Mouse (Mus musculus) limb, embryonic 11.5 days (tissue): Measurements from ENCODE around the gene Fgfr2. TPM values are rescaled to one million over a fixed set of nuclear protein-coding genes. Genes with fewer than 3 reads are reported as not detected.
A peak's percentile ranks its signal among the peaks of the same experiment; 100 is the strongest.

ENCODE experiments used
- ATAC-seq: fragments of 200-750 bp; cut with Nextera tagmentation; 2 replicates; pipeline ENCODE4 v1.8.0; 2017; ENCODE audit warnings: low read depth; ENCODE audit not compliant: insufficient number of reproducible peaks, low FRiP score, low TSS enrichment
- DNase-seq: peaks from one replicate; pipeline ENCODE4 v3.0.0-alpha.2; 2015; ENCODE audit warnings: low spot score
- H3K27ac ChIP-seq: fragments of 300-500 bp; sonication (generic); replicated peaks from 2 replicates; pipeline ENCODE4 v1.5.1; 2014; ENCODE audit warnings: low read depth, mild to moderate bottlenecking, low read length
- H3K27me3 ChIP-seq: fragments of 300-500 bp; sonication (generic); 2 replicates; pipeline ENCODE4 v1.6.1; 2014; ENCODE audit warnings: mild to moderate bottlenecking, low read length, mixed read lengths; ENCODE audit not compliant: control insufficient read depth, insufficient read depth
- H3K36me3 ChIP-seq: fragments of 300-500 bp; sonication (generic); 2 replicates; pipeline ENCODE4 v1.6.1; 2014; ENCODE audit warnings: mild to moderate bottlenecking, low read length, moderate library complexity, mixed read lengths; ENCODE audit not compliant: control insufficient read depth, insufficient read depth
- H3K4me1 ChIP-seq: fragments of 300-500 bp; sonication (generic); 2 replicates; pipeline ENCODE4 v1.6.1; 2014; ENCODE audit warnings: low read length, mixed read lengths; ENCODE audit not compliant: control insufficient read depth, insufficient read depth
- H3K4me2 ChIP-seq: fragments of 300-500 bp; sonication (generic); 2 replicates; pipeline ENCODE4 v1.6.1; 2014; ENCODE audit warnings: low read depth, mild to moderate bottlenecking, moderate library complexity; ENCODE audit not compliant: severe bottlenecking
- H3K4me3 ChIP-seq: fragments of 300-500 bp; sonication (generic); 2 replicates; pipeline ENCODE4 v1.5.1; 2014; ENCODE audit warnings: low read depth, low read length
- H3K9ac ChIP-seq: fragments of 300-500 bp; sonication (generic); 2 replicates; pipeline ENCODE4 v1.6.1; 2014; ENCODE audit warnings: mild to moderate bottlenecking, low read length
- H3K9me3 ChIP-seq: fragments of 300-500 bp; sonication (generic); 2 replicates; pipeline ENCODE4 v1.6.1; 2016; ENCODE audit warnings: low read length; ENCODE audit not compliant: control insufficient read depth
- WGBS: fragments of 180-500 bp; shearing (Covaris S2); extraction: QIAGEN DNeasy Blood & Tissue Kit; methylation state at CpG from one replicate; pipeline ENCODE4 v1.1.7; 2014; 5-methylcytosine and 5-hydroxymethylcytosine counted together
- polyA plus RNA-seq: library from polyadenylated mRNA; unstranded; fragments of >200 nt; fragmentation: Nextera tagmentation; extraction: Ambion mirVana; gene quantifications from 2 replicates; pipeline ENCODE4 v1.2.1, GENCODE M21; 2014

The Fgfr2 gene
- polyA plus RNA-seq, 1 experiment from 2014 or later = 60.1 TPM

DNA sequence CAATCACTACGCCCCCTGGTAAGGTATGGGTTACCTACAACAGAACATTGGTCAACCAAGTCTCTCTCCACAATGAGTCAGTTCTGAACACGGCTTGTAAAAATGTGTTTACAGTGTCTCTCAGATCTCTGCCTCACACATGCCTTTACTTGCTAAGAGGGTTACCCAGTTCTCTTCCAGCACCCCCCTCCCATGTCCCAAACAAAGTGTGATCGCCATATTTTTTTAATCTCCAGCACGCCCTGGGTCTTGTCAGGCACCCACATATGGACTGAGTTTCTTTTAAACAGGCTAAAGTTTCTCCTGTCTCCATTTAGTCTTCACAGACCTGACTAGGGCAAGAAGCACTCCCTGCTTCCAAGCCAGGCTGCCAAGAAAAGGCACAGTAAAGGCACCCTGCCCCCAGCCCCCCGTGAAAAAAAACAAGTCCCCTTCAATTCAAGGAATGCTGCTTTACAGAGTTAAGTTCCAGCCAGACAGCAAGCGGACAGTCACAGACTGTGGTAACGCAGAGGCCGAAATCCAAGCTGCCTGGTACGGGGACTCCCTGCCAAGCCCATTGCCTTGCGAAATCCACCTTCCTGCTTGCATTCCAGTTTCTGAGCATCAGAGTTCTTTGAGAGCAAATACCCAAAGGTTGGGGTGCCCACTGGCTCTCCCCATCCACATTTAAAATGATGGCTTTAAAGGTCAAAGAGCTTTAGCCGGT is 2834.3 kb downstream of the Fgfr2 start:
- H3K4me3 ChIP-seq = no peak overlapping the region
- WGBS = 46% methylated on average over 11 of the region's 11 CpGs
- H3K4me1 ChIP-seq = peaks cover 23% of the 10 kb centered on the region
- H3K9me3 ChIP-seq = no peaks in the 10 kb centered on the region
- peak; percentile 41 for DNase-seq
- no peak overlapping the region for H3K9ac ChIP-seq
- no peaks in the 10 kb centered on the region for H3K36me3 ChIP-seq
- no peaks in the 10 kb centered on the region for H3K27me3 ChIP-seq
- ATAC-seq = no peak; the same call in 1 of the 2 replicates
- H3K27ac ChIP-seq = peak overlapping the region; percentile 60
- no peak overlapping the region for H3K4me2 ChIP-seq

DNA sequence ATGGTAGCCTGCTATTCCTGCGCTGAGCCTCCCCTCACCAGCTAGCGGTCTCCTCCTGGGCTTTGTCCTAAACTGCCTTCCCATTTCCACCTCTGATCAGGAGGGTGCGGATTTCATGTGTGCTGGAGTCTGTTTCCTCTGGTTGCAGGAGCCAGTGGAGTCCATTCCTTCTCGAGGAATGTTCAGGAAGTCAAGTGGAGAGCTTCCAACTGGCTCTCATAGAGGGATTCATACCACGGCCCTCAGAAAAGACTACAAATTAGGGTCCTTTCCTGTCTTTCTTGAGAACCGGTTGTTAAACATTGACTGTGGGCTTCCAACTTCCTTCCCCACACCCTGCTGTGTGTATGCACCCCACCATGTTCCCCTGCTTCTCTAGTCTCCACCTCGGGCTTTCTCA is 2834.9 kb downstream of the Fgfr2 start:
- ATAC-seq = no peak
- peaks cover 23% of the 10 kb centered on the region for H3K4me1 ChIP-seq
- H3K9ac ChIP-seq = no peak overlapping the region
- 57% methylated on average over 7 of the region's 7 CpGs for WGBS
- no peaks in the 10 kb centered on the region for H3K36me3 ChIP-seq
- no peak for DNase-seq
- H3K9me3 ChIP-seq = no peaks in the 10 kb centered on the region
- H3K4me3 ChIP-seq = no peak overlapping the region
- peak overlapping the region; percentile 60 for H3K27ac ChIP-seq
- no peaks in the 10 kb centered on the region for H3K27me3 ChIP-seq
- no peak overlapping the region for H3K4me2 ChIP-seq

DNA sequence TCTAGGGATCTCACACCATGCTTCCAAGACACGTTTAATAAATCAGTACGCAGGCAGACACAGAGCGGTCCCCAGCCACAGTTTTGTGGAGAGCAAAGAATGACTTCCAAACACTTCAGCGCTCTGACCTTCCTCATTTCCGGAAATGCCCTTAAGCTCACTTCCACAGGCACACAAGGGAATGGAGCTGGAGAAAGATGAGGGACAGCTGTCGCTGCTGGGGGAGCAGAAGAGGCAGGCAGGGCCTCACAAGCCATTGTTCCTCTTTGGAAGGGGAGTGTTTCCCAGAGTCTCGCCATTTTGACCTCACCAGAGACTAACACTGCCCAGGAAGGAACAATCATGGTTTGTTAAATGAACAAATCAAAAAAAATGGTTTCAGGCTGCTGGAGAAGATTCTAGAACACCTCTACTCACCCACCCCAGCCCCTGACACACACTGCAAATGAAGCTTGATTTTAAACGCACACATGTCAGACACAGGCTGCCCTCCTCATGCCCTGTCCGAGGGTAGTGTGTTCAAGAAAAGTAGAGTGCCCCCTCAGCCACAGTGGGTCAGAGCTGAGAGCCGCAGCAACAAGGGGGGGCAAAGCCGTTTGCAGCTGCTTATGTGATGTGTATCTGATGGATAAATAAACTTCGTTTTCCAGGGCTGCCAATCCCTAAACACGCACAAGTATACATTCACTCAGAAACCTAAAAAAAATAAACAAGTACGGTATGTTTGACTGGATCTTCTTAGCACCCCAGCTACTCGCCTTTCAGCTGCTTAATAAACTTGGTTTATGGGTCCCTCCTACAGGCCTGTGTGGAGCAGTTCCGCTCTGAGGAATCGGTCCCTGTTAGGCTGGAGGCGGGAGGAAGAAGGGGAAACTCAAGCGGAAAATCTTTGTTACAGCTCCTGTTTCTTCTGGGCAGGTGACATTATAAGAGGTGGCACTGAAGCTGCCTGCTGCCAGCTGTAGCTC is 2844.1 kb downstream of the Fgfr2 start:
- ATAC-seq (no peak), DNase-seq (no peak)
- H3K4me3 ChIP-seq = no peak overlapping the region
- peaks cover 14% of the 10 kb centered on the region for H3K4me1 ChIP-seq
- no peaks in the 10 kb centered on the region for H3K36me3 ChIP-seq
- H3K27me3 ChIP-seq = no peaks in the 10 kb centered on the region
- H3K9ac ChIP-seq = no peak overlapping the region
- 51% methylated on average over 19 of the region's 19 CpGs for WGBS
- H3K4me2 ChIP-seq = no peak overlapping the region
- H3K9me3 ChIP-seq = no peaks in the 10 kb centered on the region
- H3K27ac ChIP-seq = no peak overlapping the region; the same call in none of the 2 replicates

DNA sequence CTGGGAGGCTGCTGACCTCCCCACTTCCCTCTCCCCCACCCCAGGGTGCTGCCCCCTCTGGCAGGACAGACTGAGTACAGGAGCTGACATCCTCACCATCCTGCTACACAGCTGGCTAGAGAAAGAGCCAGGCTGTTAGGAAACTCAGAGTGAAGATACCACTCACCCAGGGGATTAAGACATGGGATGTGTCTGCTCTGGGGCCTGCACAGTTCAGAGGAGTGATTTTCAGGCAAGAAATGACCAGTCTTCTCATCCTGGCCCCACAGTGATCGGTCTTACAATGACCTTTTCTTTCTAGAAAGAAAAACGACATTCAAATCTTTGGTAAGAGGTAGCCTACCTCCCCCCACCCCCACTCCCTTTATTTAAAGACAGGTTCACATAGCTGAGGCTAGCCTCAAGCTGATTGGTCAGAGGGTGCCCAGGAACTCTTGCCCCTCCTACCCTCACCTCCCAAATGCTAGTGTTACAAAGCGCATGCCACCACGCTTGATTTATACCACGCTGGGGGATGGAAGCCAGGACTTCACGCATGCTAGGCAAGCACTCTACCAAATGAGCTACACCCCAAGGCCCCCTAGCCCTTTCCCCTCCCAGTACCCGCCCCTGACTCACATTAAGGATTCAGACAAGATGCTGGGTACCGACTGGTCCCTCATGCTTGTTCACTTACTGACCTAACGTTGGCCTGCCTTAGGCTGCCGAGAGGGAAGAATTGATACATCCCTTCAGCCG is 2845.0 kb downstream of the Fgfr2 start:
- peak; percentile 59 for DNase-seq
- Histone ChIP-seq H3K4me2 (no peak overlapping the region), H3K27me3 (no peaks in the 10 kb centered on the region), H3K9ac (no peak overlapping the region), H3K27ac (no peak overlapping the region), H3K4me1 (peaks cover 14% of the 10 kb centered on the region), H3K4me3 (no peak overlapping the region), H3K9me3 (no peaks in the 10 kb centered on the region), H3K36me3 (no peaks in the 10 kb centered on the region)
- 43% methylated on average over 11 of the region's 11 CpGs for WGBS
- peak; percentile 40 for ATAC-seq

DNA sequence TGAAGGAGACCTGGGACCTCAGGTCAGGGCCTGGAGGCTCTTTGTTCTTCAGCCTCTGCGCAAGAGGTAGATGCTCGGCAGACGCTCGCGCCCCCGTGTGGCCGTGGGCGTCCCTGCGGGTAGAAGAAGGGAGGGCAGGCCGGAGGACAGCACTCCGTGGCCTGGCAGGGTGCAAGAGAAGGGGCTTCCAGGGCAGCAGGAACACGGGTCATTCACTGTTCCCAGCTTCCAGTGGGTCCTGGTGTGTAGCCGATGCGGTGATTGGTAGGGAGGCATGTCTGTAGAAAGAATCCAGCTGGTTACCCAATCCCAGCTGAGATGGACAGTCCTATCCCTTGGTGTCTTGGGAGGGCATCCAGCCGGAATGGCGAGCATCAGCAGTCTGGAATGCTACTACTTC is 2849.9 kb downstream of the Fgfr2 start:
- Histone ChIP-seq H3K4me3 (no peak overlapping the region), H3K27ac (no peak overlapping the region), H3K4me2 (no peak overlapping the region), H3K9me3 (no peaks in the 10 kb centered on the region), H3K27me3 (no peaks in the 10 kb centered on the region; the same call in 1 of the 2 replicates), H3K4me1 (peaks cover 5% of the 10 kb centered on the region; the same call in 1 of the 2 replicates), H3K9ac (no peak overlapping the region), H3K36me3 (no peaks in the 10 kb centered on the region)
- 15% methylated on average over 16 of the region's 16 CpGs for WGBS
- ATAC-seq (no peak), DNase-seq (peak; percentile 91)

DNA sequence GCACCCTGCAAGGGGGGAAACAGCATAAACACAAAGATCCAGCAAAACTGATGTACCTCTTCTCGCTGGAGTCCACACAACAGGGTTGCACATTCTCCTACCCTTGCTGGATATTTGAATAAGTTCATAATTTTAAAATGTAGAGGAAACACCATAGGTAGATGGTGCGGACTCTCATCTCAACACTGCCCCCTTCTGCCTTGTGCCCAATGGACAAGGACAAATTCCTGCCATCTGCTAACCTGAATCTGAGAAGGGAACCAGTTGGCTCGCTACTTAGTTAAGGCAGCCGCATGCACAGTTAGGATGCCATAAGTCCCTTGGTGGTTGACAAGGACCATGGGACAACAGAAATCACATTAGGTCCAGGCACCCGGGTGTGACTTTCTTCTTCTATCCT is 2852.3 kb downstream of the Fgfr2 start:
- H3K27ac ChIP-seq = no peak overlapping the region
- DNase-seq = no peak
- H3K27me3 ChIP-seq = no peaks in the 10 kb centered on the region; the same call in 1 of the 2 replicates
- H3K4me1 ChIP-seq = peaks cover 9% of the 10 kb centered on the region; the same call in 1 of the 2 replicates
- no peaks in the 10 kb centered on the region for H3K36me3 ChIP-seq
- no peak for ATAC-seq
- H3K4me2 ChIP-seq = no peak overlapping the region
- H3K4me3 ChIP-seq = no peak overlapping the region
- 90% methylated on average over 5 of the region's 5 CpGs for WGBS
- no peaks in the 10 kb centered on the region for H3K9me3 ChIP-seq
- H3K9ac ChIP-seq = no peak overlapping the region

DNA sequence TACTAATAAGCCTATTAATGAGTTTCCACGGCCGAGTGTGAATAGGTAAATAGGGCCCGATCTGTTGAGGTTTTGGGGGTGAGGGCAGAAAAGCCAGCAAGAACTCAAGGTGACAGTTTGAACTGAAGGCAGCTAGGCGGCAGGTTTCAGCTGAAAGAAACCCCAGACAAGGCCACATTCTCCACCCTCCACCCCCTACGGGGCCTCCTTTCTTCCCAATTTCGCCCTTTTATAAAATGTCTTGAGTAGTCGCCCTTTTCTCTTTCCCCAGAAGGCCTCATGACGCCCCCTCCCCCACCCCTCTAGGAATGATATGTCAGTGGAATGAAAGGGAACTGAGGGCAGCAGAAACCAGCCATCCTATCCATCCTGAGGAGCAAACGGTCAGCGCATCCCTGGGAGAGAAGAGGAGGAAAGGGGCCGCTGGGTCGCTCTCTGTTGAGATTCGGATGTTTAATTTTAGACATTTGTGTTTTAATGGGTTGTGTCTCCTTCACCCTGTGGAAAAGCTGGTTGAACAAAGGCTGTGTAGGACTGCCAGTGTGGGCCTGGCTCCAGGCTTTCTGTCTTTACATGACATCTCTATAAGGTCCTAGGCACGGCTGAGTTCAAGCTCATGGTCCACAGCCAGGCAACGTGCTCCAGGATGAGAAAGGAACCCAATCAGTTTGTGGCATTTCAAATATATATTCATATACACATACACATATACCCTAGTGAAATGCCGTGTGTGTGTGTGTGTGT is 2853.9 kb downstream of the Fgfr2 start:
- H3K9ac ChIP-seq = no peak overlapping the region
- H3K9me3 ChIP-seq = no peaks in the 10 kb centered on the region
- DNase-seq (no peak), ATAC-seq (no peak)
- H3K4me3 ChIP-seq = no peak overlapping the region
- peaks cover 9% of the 10 kb centered on the region; the same call in 1 of the 2 replicates for H3K4me1 ChIP-seq
- no peak overlapping the region for H3K4me2 ChIP-seq
- 49% methylated on average over 16 of the region's 16 CpGs for WGBS
- H3K36me3 ChIP-seq = no peaks in the 10 kb centered on the region
- H3K27me3 ChIP-seq = no peaks in the 10 kb centered on the region; the same call in 1 of the 2 replicates
- H3K27ac ChIP-seq = no peak overlapping the region
